Mouse (Mus musculus) stomach, embryonic 14.5 days (tissue): ENCODE measurements around the gene Stat4. TPM values are rescaled to one million over a fixed set of nuclear protein-coding genes. Genes with fewer than 3 reads are reported as not detected.

Experiments used
- ATAC-seq: fragments of 200-750 bp; cut with Nextera tagmentation; 2 replicates; pipeline ENCODE4 v1.8.0; 2017; ENCODE audit warnings: low read depth, moderate TSS enrichment; ENCODE audit not compliant: insufficient number of reproducible peaks, insufficient read depth, low FRiP score
- H3K27ac ChIP-seq: fragments of 300-500 bp; sonication (generic); 2 replicates; pipeline ENCODE4 v1.5.1; 2014; ENCODE audit warnings: mild to moderate bottlenecking, low read length, moderate library complexity, mixed read lengths
- H3K27me3 ChIP-seq: fragments of 300-500 bp; sonication (generic); 2 replicates; pipeline ENCODE4 v1.6.1; 2014; ENCODE audit warnings: low read length, control low read depth, mixed read lengths; ENCODE audit not compliant: control insufficient read depth, insufficient read depth
- H3K36me3 ChIP-seq: fragments of 300-500 bp; sonication (generic); 2 replicates; pipeline ENCODE4 v1.6.1; 2014; ENCODE audit warnings: mild to moderate bottlenecking, control low read depth, low read length, moderate library complexity, mixed read lengths; ENCODE audit not compliant: control insufficient read depth, insufficient read depth
- H3K4me1 ChIP-seq: fragments of 300-500 bp; sonication (generic); 2 replicates; pipeline ENCODE4 v1.6.1; 2014; ENCODE audit warnings: low read length, control low read depth, mixed read lengths; ENCODE audit not compliant: control insufficient read depth, insufficient read depth
- H3K4me2 ChIP-seq: fragments of 300-500 bp; sonication (generic); replicated peaks from 2 replicates; pipeline ENCODE4 v1.6.1; 2014; ENCODE audit warnings: low read depth, low read length, control low read depth
- H3K4me3 ChIP-seq: fragments of 300-500 bp; sonication (generic); 2 replicates; pipeline ENCODE4 v1.5.1; 2014; ENCODE audit warnings: low read depth, low read length, control low read depth
- H3K9ac ChIP-seq: fragments of 300-500 bp; sonication (generic); replicated peaks from 2 replicates; pipeline ENCODE4 v1.6.1; 2014; ENCODE audit warnings: low read depth, mild to moderate bottlenecking, control low read depth, low read length, moderate library complexity, mixed read lengths
- H3K9me3 ChIP-seq: fragments of 300-500 bp; sonication (generic); 2 replicates; pipeline ENCODE4 v1.6.1; 2016; ENCODE audit warnings: low read depth, low read length, control low read depth; ENCODE audit not compliant: control insufficient read depth
- WGBS: fragments of 180-500 bp; shearing (Covaris S2); extraction: QIAGEN DNeasy Blood & Tissue Kit; methylation state at CpG from one replicate; pipeline ENCODE4 v1.1.7; 2014; 5-methylcytosine and 5-hydroxymethylcytosine counted together
- polyA plus RNA-seq: library from polyadenylated mRNA; unstranded; fragments of >200 nt; fragmentation: Nextera tagmentation; extraction: Ambion mirVana; gene quantifications from 2 replicates; pipeline ENCODE4 v1.2.1, GENCODE M21; 2014

Gene Stat4
- polyA plus RNA-seq, 1 experiment from 2014 or later: 4.4 TPM

- no peak overlapping the region for H3K27ac ChIP-seq
- H3K9ac ChIP-seq: no peak overlapping the region
- H3K9me3 ChIP-seq: no peaks in the 10 kb centered on the region
- ATAC-seq: no peak
- 84% methylated on average over 8 of the region's 8 CpGs for WGBS
- no peak overlapping the region for H3K4me2 ChIP-seq
- no peaks in the 10 kb centered on the region for H3K4me1 ChIP-seq
- no peaks in the 10 kb centered on the region for H3K27me3 ChIP-seq
- no peaks in the 10 kb centered on the region for H3K36me3 ChIP-seq
- H3K4me3 ChIP-seq: no peak overlapping the region
These were observed 146.3 kb downstream of the Stat4 start for GRCm38 (mm10) chr1:52133254-52133653.

GRCm38 (mm10) chr1:52137292-52137691 lies 150.3 kb downstream of the Stat4 start:
- H3K9me3 ChIP-seq: no peaks in the 10 kb centered on the region
- 70% methylated on average over 16 of the region's 16 CpGs for WGBS
- H3K4me3 ChIP-seq: no peak overlapping the region
- no peaks in the 10 kb centered on the region for H3K27me3 ChIP-seq
- no peak overlapping the region for H3K27ac ChIP-seq
- no peak for ATAC-seq
- H3K36me3 ChIP-seq: no peaks in the 10 kb centered on the region
- no peak overlapping the region for H3K4me2 ChIP-seq
- H3K9ac ChIP-seq: no peak overlapping the region
- H3K4me1 ChIP-seq: no peaks in the 10 kb centered on the region

GRCm38 (mm10) chr1:52140534-52140933 lies 153.6 kb downstream of the Stat4 start:
- Histone ChIP-seq H3K27ac (no peak overlapping the region), H3K36me3 (no peaks in the 10 kb centered on the region), H3K9ac (no peak overlapping the region), H3K9me3 (no peaks in the 10 kb centered on the region), H3K4me2 (no peak overlapping the region), H3K27me3 (no peaks in the 10 kb centered on the region), H3K4me1 (no peaks in the 10 kb centered on the region), H3K4me3 (no peak overlapping the region)
- ATAC-seq: no peak
- 85% methylated on average over 9 of the region's 9 CpGs for WGBS

- H3K4me1 ChIP-seq: no peaks in the 10 kb centered on the region
- no peak overlapping the region for H3K9ac ChIP-seq
- no peak overlapping the region for H3K27ac ChIP-seq
- H3K4me2 ChIP-seq: no peak overlapping the region
- H3K9me3 ChIP-seq: no peaks in the 10 kb centered on the region
- H3K27me3 ChIP-seq: no peaks in the 10 kb centered on the region
- 56% methylated on average over 3 of the region's 3 CpGs for WGBS
- no peaks in the 10 kb centered on the region for H3K36me3 ChIP-seq
- no peak for ATAC-seq
- H3K4me3 ChIP-seq: no peak overlapping the region
These were observed 154.5 kb downstream of the Stat4 start for GRCm38 (mm10) chr1:52141482-52141881.

GRCm38 (mm10) chr1:52142117-52142516 lies 155.2 kb downstream of the Stat4 start:
- Histone ChIP-seq H3K27ac (no peak overlapping the region), H3K27me3 (no peaks in the 10 kb centered on the region), H3K9me3 (no peaks in the 10 kb centered on the region), H3K4me1 (no peaks in the 10 kb centered on the region), H3K36me3 (no peaks in the 10 kb centered on the region), H3K4me2 (no peak overlapping the region), H3K4me3 (no peak overlapping the region), H3K9ac (no peak overlapping the region)
- no peak for ATAC-seq
- WGBS: 63% methylated on average over 4 of the region's 4 CpGs

- Histone ChIP-seq H3K4me3 (no peak overlapping the region), H3K27ac (no peak overlapping the region), H3K9ac (no peak overlapping the region), H3K9me3 (no peaks in the 10 kb centered on the region), H3K4me1 (no peaks in the 10 kb centered on the region), H3K27me3 (no peaks in the 10 kb centered on the region), H3K36me3 (no peaks in the 10 kb centered on the region), H3K4me2 (no peak overlapping the region)
- ATAC-seq: no peak
- 82% methylated on average over 4 of the region's 4 CpGs for WGBS
These were observed 156.2 kb downstream of the Stat4 start for GRCm38 (mm10) chr1:52143191-52143590.

- H3K4me1 ChIP-seq: no peaks in the 10 kb centered on the region
- H3K9ac ChIP-seq: no peak overlapping the region
- no peaks in the 10 kb centered on the region for H3K9me3 ChIP-seq
- H3K36me3 ChIP-seq: no peaks in the 10 kb centered on the region
- ATAC-seq: no peak
- WGBS: 82% methylated on average over 7 of the region's 7 CpGs
- H3K4me3 ChIP-seq: no peak overlapping the region
- no peak overlapping the region for H3K4me2 ChIP-seq
- no peaks in the 10 kb centered on the region for H3K27me3 ChIP-seq
- H3K27ac ChIP-seq: no peak overlapping the region
These were observed 156.7 kb downstream of the Stat4 start for GRCm38 (mm10) chr1:52143596-52144156.

- H3K36me3 ChIP-seq: no peaks in the 10 kb centered on the region
- WGBS: 67% methylated on average over 10 of the region's 10 CpGs
- no peaks in the 10 kb centered on the region for H3K4me1 ChIP-seq
- H3K9ac ChIP-seq: no peak overlapping the region
- no peaks in the 10 kb centered on the region for H3K9me3 ChIP-seq
- H3K27ac ChIP-seq: no peak overlapping the region
- ATAC-seq: no peak
- no peak overlapping the region for H3K4me3 ChIP-seq
- no peaks in the 10 kb centered on the region for H3K27me3 ChIP-seq
- H3K4me2 ChIP-seq: no peak overlapping the region
These were observed 158.0 kb downstream of the Stat4 start for GRCm38 (mm10) chr1:52144907-52145306.
